Mouse (Mus musculus) liver, embryonic 15.5 days (tissue): Measurements from ENCODE around the gene Sec16b. TPM values are rescaled to one million over a fixed set of nuclear protein-coding genes. Genes with fewer than 3 reads are reported as not detected.

Source experiments
- ATAC-seq: fragments of 200-750 bp; cut with Nextera tagmentation; 2 replicates; pipeline ENCODE4 v1.8.0; 2017; ENCODE audit warnings: moderate number of reproducible peaks, mild to moderate bottlenecking, moderate library complexity; ENCODE audit not compliant: insufficient read depth
- H3K27ac ChIP-seq: fragments of 300-500 bp; sonication (generic); replicated peaks from 2 replicates; pipeline ENCODE4 v1.5.1; 2015; ENCODE audit warnings: mild to moderate bottlenecking, inconsistent platforms
- H3K27me3 ChIP-seq: fragments of 300-500 bp; sonication (generic); 2 replicates; pipeline ENCODE4 v1.6.1; 2015; ENCODE audit warnings: mild to moderate bottlenecking, inconsistent platforms
- H3K36me3 ChIP-seq: fragments of 300-500 bp; sonication (generic); replicated peaks from 2 replicates; pipeline ENCODE4 v1.6.1; 2015; ENCODE audit warnings: moderate library complexity, mild to moderate bottlenecking, inconsistent platforms
- H3K4me1 ChIP-seq: fragments of 300-500 bp; sonication (generic); replicated peaks from 2 replicates; pipeline ENCODE4 v1.6.1; 2015; ENCODE audit warnings: inconsistent platforms
- H3K4me2 ChIP-seq: fragments of 300-500 bp; sonication (generic); 2 replicates; pipeline ENCODE4 v1.6.1; 2015; ENCODE audit warnings: moderate library complexity, mild to moderate bottlenecking, inconsistent platforms
- H3K4me3 ChIP-seq: fragments of 300-500 bp; sonication (generic); replicated peaks from 2 replicates; pipeline ENCODE4 v1.5.1; 2015; ENCODE audit warnings: mild to moderate bottlenecking, inconsistent platforms
- H3K9ac ChIP-seq: fragments of 300-500 bp; sonication (generic); 2 replicates; pipeline ENCODE4 v1.6.1; 2015; ENCODE audit warnings: moderate library complexity, mild to moderate bottlenecking, inconsistent platforms
- H3K9me3 ChIP-seq: fragments of 300-500 bp; sonication (generic); replicated peaks from 2 replicates; pipeline ENCODE4 v1.6.1; 2016; ENCODE audit warnings: inconsistent platforms
- WGBS: fragments of 180-500 bp; shearing (Covaris S2); methylation state at CpG from one replicate; pipeline ENCODE4 v1.1.7; 2015; ENCODE audit warnings: mixed read lengths; ENCODE audit not compliant: insufficient replicate concordance; 5-methylcytosine and 5-hydroxymethylcytosine counted together
- polyA plus RNA-seq: library from polyadenylated mRNA; unstranded; fragments of >200 nt; fragmentation: Nextera tagmentation; extraction: Ambion mirVana; gene quantifications from 2 replicates; pipeline ENCODE4 v1.2.1, GENCODE M21; 2015

The Sec16b gene
- polyA plus RNA-seq, 1 experiment from 2014 or later = 6.6 TPM

DNA sequence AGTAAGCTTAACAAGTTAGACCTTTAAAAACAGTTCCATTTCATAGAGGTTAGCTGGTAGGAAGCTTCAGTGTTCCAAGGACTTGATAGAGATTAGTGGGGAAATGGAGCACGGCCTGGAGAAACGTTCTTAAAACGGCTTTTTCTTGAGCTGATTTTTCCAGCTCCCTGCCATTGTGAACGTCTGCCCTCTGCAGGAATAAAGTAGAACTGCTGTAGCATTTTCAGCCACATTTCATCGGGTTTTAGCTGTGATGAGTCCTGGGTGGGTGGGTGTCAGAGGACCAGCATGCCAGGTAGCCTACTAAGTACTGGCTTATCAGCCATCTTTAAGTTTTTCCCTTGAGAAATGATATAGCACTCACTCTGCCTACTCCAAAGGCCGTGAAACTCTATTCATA lies 29.9 kb downstream of the Sec16b start:
- no peaks in the 10 kb centered on the region for H3K4me1 ChIP-seq
- no peak for ATAC-seq
- no peak overlapping the region for H3K4me3 ChIP-seq
- no peak overlapping the region for H3K27ac ChIP-seq
- no peaks in the 10 kb centered on the region for H3K27me3 ChIP-seq
- no peak overlapping the region for H3K4me2 ChIP-seq
- H3K9ac ChIP-seq = no peak overlapping the region
- H3K9me3 ChIP-seq = no peaks in the 10 kb centered on the region
- no peaks in the 10 kb centered on the region for H3K36me3 ChIP-seq
- WGBS = 10% methylated on average over 6 of the region's 6 CpGs

- no peaks in the 10 kb centered on the region for H3K9me3 ChIP-seq
- no peak overlapping the region for H3K27ac ChIP-seq
- no peaks in the 10 kb centered on the region for H3K36me3 ChIP-seq
- no peak overlapping the region for H3K9ac ChIP-seq
- ATAC-seq = no peak
- H3K4me3 ChIP-seq = no peak overlapping the region
- no peaks in the 10 kb centered on the region for H3K4me1 ChIP-seq
- no peaks in the 10 kb centered on the region for H3K27me3 ChIP-seq
- WGBS = 61% methylated on average over 5 of the region's 5 CpGs
- H3K4me2 ChIP-seq = no peak overlapping the region
Observed at GRCm38 (mm10) chr1:157537636-157538035, 31.1 kb downstream of the Sec16b start.

DNA sequence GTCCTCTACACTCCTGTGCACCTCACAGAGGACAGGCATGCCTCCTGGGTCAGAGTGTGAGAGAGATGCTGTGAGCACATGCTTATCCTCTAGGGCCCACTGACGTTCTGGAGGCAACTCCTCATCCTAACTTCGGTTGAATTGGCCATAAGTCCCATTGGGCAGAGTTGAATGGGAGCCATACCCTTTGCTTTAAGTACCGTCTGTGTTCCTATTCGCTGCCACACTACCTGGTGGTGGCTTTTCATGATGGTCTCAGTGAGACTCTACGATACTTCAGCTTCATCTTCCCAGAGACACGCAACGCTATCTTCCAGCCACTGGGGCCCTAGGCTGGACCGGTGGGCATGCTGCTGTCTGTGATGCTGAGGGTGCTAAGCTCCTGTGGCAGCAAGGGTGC lies 38.5 kb downstream of the Sec16b start:
- WGBS = 65% methylated on average over 8 of the region's 8 CpGs
- H3K36me3 ChIP-seq = no peaks in the 10 kb centered on the region
- no peak for ATAC-seq
- H3K9me3 ChIP-seq = no peaks in the 10 kb centered on the region
- no peak overlapping the region for H3K9ac ChIP-seq
- H3K27me3 ChIP-seq = no peaks in the 10 kb centered on the region
- no peaks in the 10 kb centered on the region for H3K4me1 ChIP-seq
- no peak overlapping the region for H3K27ac ChIP-seq
- H3K4me3 ChIP-seq = no peak overlapping the region
- H3K4me2 ChIP-seq = no peak overlapping the region

- Histone ChIP-seq H3K36me3 (peaks cover 15% of the 10 kb centered on the region), H3K27me3 (no peaks in the 10 kb centered on the region), H3K4me1 (no peaks in the 10 kb centered on the region), H3K27ac (no peak overlapping the region), H3K9ac (no peak overlapping the region), H3K4me3 (no peak overlapping the region), H3K4me2 (no peak overlapping the region), H3K9me3 (no peaks in the 10 kb centered on the region)
- no peak for ATAC-seq
- WGBS = 30% methylated on average over 5 of the region's 5 CpGs
Observed at GRCm38 (mm10) chr1:157547658-157548057, 41.1 kb downstream of the Sec16b start.

- Histone ChIP-seq H3K4me1 (no peaks in the 10 kb centered on the region), H3K27me3 (no peaks in the 10 kb centered on the region), H3K36me3 (peaks cover 15% of the 10 kb centered on the region), H3K4me2 (no peak overlapping the region), H3K9me3 (no peaks in the 10 kb centered on the region), H3K4me3 (no peak overlapping the region), H3K27ac (no peak overlapping the region), H3K9ac (no peak overlapping the region)
- no peak for ATAC-seq
- WGBS = 28% methylated on average over 3 of the region's 3 CpGs
Observed at GRCm38 (mm10) chr1:157549721-157550120, 43.2 kb downstream of the Sec16b start.

GRCm38 (mm10) chr1:157552749-157553451 lies 46.4 kb downstream of the Sec16b start:
- Histone ChIP-seq H3K4me3 (no peak overlapping the region), H3K27ac (no peak overlapping the region), H3K9me3 (no peaks in the 10 kb centered on the region), H3K4me2 (no peak overlapping the region), H3K36me3 (peaks cover 20% of the 10 kb centered on the region), H3K9ac (no peak overlapping the region), H3K27me3 (no peaks in the 10 kb centered on the region), H3K4me1 (no peaks in the 10 kb centered on the region)
- WGBS = 53% methylated on average over 7 of the region's 7 CpGs
- ATAC-seq = no peak

- WGBS = 34% methylated on average over 3 of the region's 3 CpGs
- peaks cover 23% of the 10 kb centered on the region for H3K36me3 ChIP-seq
- ATAC-seq = no peak
Observed at GRCm38 (mm10) chr1:157554163-157554562, 47.6 kb downstream of the Sec16b start.

GRCm38 (mm10) chr1:157554686-157555530 lies 48.4 kb downstream of the Sec16b start:
- WGBS = 16% methylated on average over 27 of the region's 27 CpGs
- H3K4me3 ChIP-seq = no peak overlapping the region

More at GRCm38 (mm10) chr1:157554163-157554562, 47.6 kb downstream of the Sec16b start:
- Histone ChIP-seq H3K27me3 (no peaks in the 10 kb centered on the region), H3K4me3 (no peak overlapping the region), H3K4me1 (no peaks in the 10 kb centered on the region), H3K9ac (no peak overlapping the region), H3K27ac (no peak overlapping the region), H3K9me3 (no peaks in the 10 kb centered on the region), H3K4me2 (no peak overlapping the region)

DNA sequence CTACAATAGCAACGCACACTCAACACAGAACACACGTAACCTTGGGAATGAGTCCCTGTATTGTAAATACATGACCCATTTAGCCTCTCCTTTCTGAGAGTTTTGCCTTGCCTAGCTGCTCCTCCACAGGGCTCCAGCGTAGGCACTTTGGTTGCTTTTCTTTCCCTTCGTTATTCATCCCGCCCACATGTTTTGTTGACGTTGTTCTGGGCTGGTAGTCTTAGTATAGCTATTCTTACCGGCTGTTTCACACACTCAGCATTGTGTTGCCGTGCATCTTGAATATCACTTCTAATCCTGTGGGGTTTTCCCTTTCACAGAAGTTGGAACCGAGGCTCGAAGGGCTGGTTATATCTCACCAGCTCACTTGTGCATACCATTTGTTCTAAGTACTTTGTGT lies 49.2 kb downstream of the Sec16b start:
- no peaks in the 10 kb centered on the region for H3K27me3 ChIP-seq
- H3K4me1 ChIP-seq = no peaks in the 10 kb centered on the region
- no peak overlapping the region for H3K27ac ChIP-seq
- H3K9ac ChIP-seq = no peak overlapping the region
- H3K36me3 ChIP-seq = peaks cover 20% of the 10 kb centered on the region
- no peaks in the 10 kb centered on the region for H3K9me3 ChIP-seq
- WGBS = 69% methylated on average over 10 of the region's 10 CpGs
- no peak overlapping the region for H3K4me2 ChIP-seq
- no peak for ATAC-seq
- H3K4me3 ChIP-seq = no peak overlapping the region

More at GRCm38 (mm10) chr1:157554686-157555530, 48.4 kb downstream of the Sec16b start:
- peak overlapping the region; percentile 27; the same call in 1 of the 2 replicates for H3K4me2 ChIP-seq
- no peaks in the 10 kb centered on the region for H3K27me3 ChIP-seq
- no peaks in the 10 kb centered on the region for H3K4me1 ChIP-seq
- no peaks in the 10 kb centered on the region for H3K9me3 ChIP-seq
- peaks cover 23% of the 10 kb centered on the region for H3K36me3 ChIP-seq
- no peak overlapping the region for H3K9ac ChIP-seq
- ATAC-seq = 0 out of 2 replicates have a peak, but pooled peaks have one; percentile 12
- no peak overlapping the region for H3K27ac ChIP-seq

DNA sequence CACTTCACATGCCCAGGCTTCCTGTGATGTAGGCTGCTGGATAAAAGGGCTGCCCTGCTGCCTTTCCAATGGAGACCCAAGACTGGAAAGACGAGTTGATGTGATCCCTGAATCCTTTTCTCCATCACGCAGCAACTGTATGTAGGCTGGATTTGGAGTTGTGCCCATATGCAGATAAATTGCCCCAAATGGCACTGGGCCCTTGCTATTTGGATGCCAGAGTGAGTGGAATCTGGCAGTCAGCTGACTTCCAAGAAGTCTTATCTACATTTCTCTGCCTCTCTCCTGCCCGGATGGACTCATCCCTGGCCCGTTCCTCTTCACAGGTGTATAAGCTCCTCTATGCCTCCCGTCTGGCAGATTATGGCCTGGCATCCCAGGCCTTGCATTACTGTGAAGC lies 49.9 kb downstream of the Sec16b start:
- Histone ChIP-seq H3K27me3 (no peaks in the 10 kb centered on the region), H3K4me1 (no peaks in the 10 kb centered on the region), H3K9me3 (no peaks in the 10 kb centered on the region), H3K9ac (no peak overlapping the region), H3K4me2 (no peak overlapping the region), H3K27ac (no peak overlapping the region), H3K4me3 (no peak overlapping the region), H3K36me3 (peaks cover 13% of the 10 kb centered on the region)
- 54% methylated on average over 5 of the region's 5 CpGs for WGBS
- no peak for ATAC-seq

GRCm38 (mm10) chr1:157558145-157558544 lies 51.6 kb downstream of the Sec16b start:
- H3K36me3 ChIP-seq = 0 out of 2 replicates have a peak, but pooled peaks cover 8% of the 10 kb centered on the region
- 47% methylated on average over 5 of the region's 5 CpGs for WGBS

More at GRCm38 (mm10) chr1:157558145-157558544, 51.6 kb downstream of the Sec16b start:
- Histone ChIP-seq H3K9ac (no peak overlapping the region), H3K4me2 (no peak overlapping the region), H3K27me3 (no peaks in the 10 kb centered on the region), H3K27ac (no peak overlapping the region), H3K9me3 (no peaks in the 10 kb centered on the region), H3K4me3 (no peak overlapping the region), H3K4me1 (no peaks in the 10 kb centered on the region)
- no peak for ATAC-seq
